Comparison of ENCODE assay signal across 8 mouse cellular contexts in genomic region chr13:58113061-58113900, GRCm38 (mm10). TPM values are rescaled to one million over a fixed set of nuclear protein-coding genes. Genes with fewer than 3 reads are reported as not detected.
DNase-seq lines count a peak whose midpoint lies in the region; ATAC-seq and TF ChIP-seq lines count a peak whose summit lies in the region.

Gene Klhl3 (minus strand): TSS chr13:58113592.

- peaks cover 27% of the 10 kb centered on the region for H3K4me1 ChIP-seq in forebrain, embryonic 13.5 days
- peaks cover 5% of the 10 kb centered on the region; the same call in 1 of the 2 replicates for H3K4me1 ChIP-seq in lung, embryonic 14.5 days (ENCODE audit: insufficient read depth)
- peaks cover 32% of the 10 kb centered on the region for H3K4me1 ChIP-seq in neural tube, embryonic 15.5 days

- 1% methylated on average over 35 of the region's 35 CpGs for WGBS in forebrain, embryonic 13.5 days
- WGBS in lung, embryonic 14.5 days: under 1% methylated on average over 35 of the region's 35 CpGs
- under 1% methylated on average over 35 of the region's 35 CpGs for WGBS in neural tube, embryonic 15.5 days

- peak; percentile 83 for DNase-seq in CD4-positive, CD25-positive, alpha-beta regulatory T cell, adult 2 months (ENCODE audit: low read depth, low spot score)
- peak; percentile 90 for DNase-seq in brain, embryonic 14.5 days (ENCODE audit: low read depth)
- peak; percentile 74 for DNase-seq in heart, postnatal 4 days
- DNase-seq in layer of hippocampus, adult 9-11 months: peak; percentile 83
- DNase-seq in lung, embryonic 14.5 days: peak; percentile 81
- peak; percentile 83 for DNase-seq in testis, postnatal 10 days (ENCODE audit: low spot score)

- H3K36me3 ChIP-seq in forebrain, embryonic 13.5 days (ENCODE audit: poor library complexity, severe bottlenecking): no peaks in the 10 kb centered on the region
- H3K36me3 ChIP-seq in lung, embryonic 14.5 days (ENCODE audit: insufficient read depth): no peaks in the 10 kb centered on the region
- H3K36me3 ChIP-seq in neural tube, embryonic 15.5 days: no peaks in the 10 kb centered on the region

- no peaks in the 10 kb centered on the region for H3K9me3 ChIP-seq in forebrain, embryonic 13.5 days (replicated peaks)
- no peaks in the 10 kb centered on the region for H3K9me3 ChIP-seq in lung, embryonic 14.5 days (ENCODE audit: low read depth, low read length)
- H3K9me3 ChIP-seq in neural tube, embryonic 15.5 days (replicated peaks): no peaks in the 10 kb centered on the region

- 0 out of 2 replicates have a peak, but pooled peaks have one; percentile 18 for TF ChIP-seq POLR2A in brain, embryonic 14.5 days (IDR thresholded peaks at IDR 0.05; ENCODE audit: borderline replicate concordance, extremely low read depth, insufficient read depth, insufficient read length, poor library complexity, severe bottlenecking)

- peak within 1 kb of the TSS; percentile 55 for H3K4me3 ChIP-seq in forebrain, embryonic 13.5 days
- H3K4me3 ChIP-seq in lung, embryonic 14.5 days (ENCODE audit: low read depth, low read length): peak within 1 kb of the TSS; percentile 52
- H3K4me3 ChIP-seq in neural tube, embryonic 15.5 days (replicated peaks): peak within 1 kb of the TSS; percentile 57

- peak; percentile 51; the same call in 1 of the 2 replicates for TF ChIP-seq CTCF in brain, embryonic 14.5 days (IDR thresholded peaks at IDR 0.05; ENCODE audit: borderline replicate concordance, extremely low read depth, insufficient read depth, insufficient read length)
- peak; percentile 57 for TF ChIP-seq CTCF in lung, embryonic 14.5 days (IDR thresholded peaks at IDR 0.05; ENCODE audit: low read depth)

- peak within 1 kb of the TSS; percentile 75 for H3K4me2 ChIP-seq in forebrain, embryonic 13.5 days
- peak within 1 kb of the TSS; percentile 93 for H3K4me2 ChIP-seq in lung, embryonic 14.5 days
- peak within 1 kb of the TSS; percentile 71 for H3K4me2 ChIP-seq in neural tube, embryonic 15.5 days

- H3K9ac ChIP-seq in forebrain, embryonic 13.5 days: peak within 1 kb of the TSS; percentile 69
- peak within 1 kb of the TSS; percentile 61 for H3K9ac ChIP-seq in lung, embryonic 14.5 days
- H3K9ac ChIP-seq in neural tube, embryonic 15.5 days (replicated peaks): peak within 1 kb of the TSS; percentile 71

- no peaks in the 10 kb centered on the region for H3K27me3 ChIP-seq in forebrain, embryonic 13.5 days
- H3K27me3 ChIP-seq in lung, embryonic 14.5 days (ENCODE audit: insufficient read depth, low read length): no peaks in the 10 kb centered on the region
- no peaks in the 10 kb centered on the region for H3K27me3 ChIP-seq in neural tube, embryonic 15.5 days (replicated peaks)

- ATAC-seq in forebrain, embryonic 13.5 days: peak; percentile 88
- ATAC-seq in lung, embryonic 14.5 days (ENCODE audit: insufficient read depth): peak; percentile 83
- peak; percentile 86 for ATAC-seq in neural tube, embryonic 15.5 days (ENCODE audit: low FRiP score)

- H3K27ac ChIP-seq in forebrain, embryonic 13.5 days: peak within 1 kb of the TSS; percentile 85
- H3K27ac ChIP-seq in lung, embryonic 14.5 days (ENCODE audit: low read depth): peak within 1 kb of the TSS; percentile 61
- peak within 1 kb of the TSS; percentile 93 for H3K27ac ChIP-seq in neural tube, embryonic 15.5 days (replicated peaks)

RNA-seq across cellular contexts. Expression of gene Klhl3, which starts in this region (rescaled TPM):
- polyA plus RNA-seq in brain, embryonic 14.5 days (2012; rRNA removed): 7.7 and 10.9 TPM in 2 replicates
- polyA plus RNA-seq in forebrain, embryonic 13.5 days (2015; fragmentation: Nextera tagmentation; extraction: Ambion mirVana): 5.6 and 6.7 TPM in 2 replicates
- 1 to 10 TPM; 5.6 to 5.8 TPM for total RNA-seq in heart, postnatal 4 days (2021)
- 3.6 and 3.9 TPM in 2 replicates for polyA plus RNA-seq in lung, embryonic 14.5 days (2014; fragmentation: Nextera tagmentation; extraction: Ambion mirVana)
- 14.9 and 16.5 TPM in 2 replicates for polyA plus RNA-seq in neural tube, embryonic 15.5 days (2015; fragmentation: Nextera tagmentation; extraction: Ambion mirVana)

Comparison
In these comparisons a context has a peak if more than half of its experiments do, and no peak if none do; other contexts are left out.
1. Peak in every context shown above with its lines: DNase-seq, ATAC-seq, H3K4me3 ChIP-seq and H3K27ac ChIP-seq.